Comparison of ENCODE assay signal across 19 mouse cellular contexts in genomic region chr4:141461088-141461487, GRCm38 (mm10). TPM values are rescaled to one million over a fixed set of nuclear protein-coding genes. Genes with fewer than 3 reads are reported as not detected.
DNase-seq lines count a peak whose midpoint lies in the region; ATAC-seq and TF ChIP-seq lines count a peak whose summit lies in the region.
"Had no signal": no experiment of that assay in that cellular context is flagged by ENCODE, and none has a peak within 500 bp of the region (broad histone marks: within the 10 kb centered on the region; RNA-seq: fewer than 3 reads in every experiment).

No protein-coding gene starts in this region.

- H3K27me3 ChIP-seq in stomach, postnatal 0 days (ENCODE audit: control insufficient read depth, insufficient read depth, low read length): no peaks in the 10 kb centered on the region
- H3K27me3 ChIP-seq: hindbrain, embryonic 15.5 days; kidney, embryonic 15.5 days; liver, embryonic 12.5 days had no signal

- no peak overlapping the region for H3K4me2 ChIP-seq in stomach, postnatal 0 days (replicated peaks; ENCODE audit: low read depth)
- H3K4me2 ChIP-seq: hindbrain, embryonic 15.5 days; kidney, embryonic 15.5 days; liver, embryonic 12.5 days had no signal

- peaks cover 2% of the 10 kb centered on the region; the same call in 1 of the 2 replicates for H3K4me1 ChIP-seq in stomach, postnatal 0 days (replicated peaks; ENCODE audit: control insufficient read depth, insufficient read depth)

- TF ChIP-seq CTCF in stomach, postnatal 0 days (IDR thresholded peaks at IDR 0.05; ENCODE audit: low read depth): no peak

- 0 out of 2 replicates have a peak, but pooled peaks have one; percentile 8 for ATAC-seq in granulocyte monocyte progenitor cell, adult 5-6 weeks (replicated peaks; ENCODE audit: poor library complexity, severe bottlenecking)
- peak; percentile 53; the same call in 1 of the 2 replicates for ATAC-seq in stomach, postnatal 0 days (ENCODE audit: low FRiP score, low TSS enrichment)
- ATAC-seq: liver, embryonic 12.5 days had no signal

- DNase-seq in heart, adult 11 months: peak; percentile 92
- DNase-seq in heart, postnatal 36 days: no peak
- DNase-seq in retina, postnatal 1 day: peak; percentile 56
- no peak for DNase-seq in retina, embryonic 14.5 days (ENCODE audit: low spot score)
- peak; percentile 72 for DNase-seq in stomach, postnatal 0 days (ENCODE audit: low spot score)
- no peak for DNase-seq in adrenal gland, postnatal 4 days (ENCODE audit: low spot score in 2 of 2)
- no peak for DNase-seq in kidney, postnatal 36 days
- DNase-seq: cerebellum, adult 9-11 months; heart, adult 2 months; layer of hippocampus, adult 9-11 months; lung, postnatal 10 days; thymus, postnatal 25 days had no signal

- H3K36me3 ChIP-seq in stomach, postnatal 0 days (ENCODE audit: control insufficient read depth, insufficient read depth, low read length): peaks cover 21% of the 10 kb centered on the region

- no peak overlapping the region for H3K4me3 ChIP-seq in stomach, postnatal 0 days (ENCODE audit: low read depth, low read length)
- H3K4me3 ChIP-seq: heart, adult 2 months; hindbrain, embryonic 15.5 days; kidney, embryonic 15.5 days; liver, embryonic 12.5 days had no signal

- WGBS in stomach, postnatal 0 days: 53% methylated on average over 12 of the region's 12 CpGs

- 0 out of 2 replicates have a peak overlapping the region, but pooled peaks have one; percentile 18 for H3K27ac ChIP-seq in stomach, postnatal 0 days (replicated peaks)
- H3K27ac ChIP-seq: heart, adult 2 months; hindbrain, embryonic 15.5 days; kidney, embryonic 15.5 days; liver, embryonic 12.5 days had no signal

- intact Hi-C loops in heart, postnatal 36 days (cut with DNase I): no loop called here

- no peaks in the 10 kb centered on the region for H3K9me3 ChIP-seq in stomach, postnatal 0 days (ENCODE audit: control insufficient read depth, low read length)
- H3K9me3 ChIP-seq: hindbrain, embryonic 15.5 days; kidney, embryonic 15.5 days; liver, embryonic 12.5 days had no signal

- H3K9ac ChIP-seq in stomach, postnatal 0 days (ENCODE audit: low read length): no peak overlapping the region
- H3K9ac ChIP-seq: hindbrain, embryonic 15.5 days; kidney, embryonic 15.5 days; liver, embryonic 12.5 days had no signal

- no peak for TF ChIP-seq EP300 in stomach, postnatal 0 days (optimal IDR thresholded peaks at IDR 0.05)

RNA-seq across cellular contexts. Expression of gene Zbtb17, which starts 16.6 kb away (rescaled TPM):
- 10 to 100 TPM; 21.3 to 24.7 TPM for total RNA-seq in heart, postnatal 36 days (2021)
- 10.0 and 18.4 TPM in 2 replicates for total RNA-seq in granulocyte monocyte progenitor cell, adult 5-6 weeks (2014; fragmentation: Nextera tagmentation)
- total RNA-seq in granulocyte monocyte progenitor cell, adult 5-6 weeks (2017): 19.9 and 28.9 TPM in 2 replicates
- polyA plus RNA-seq in stomach, postnatal 0 days (2015; fragmentation: Nextera tagmentation; extraction: Ambion mirVana): 13.3 and 16.8 TPM in 2 replicates
- total RNA-seq in adrenal gland, postnatal 4 days (2021): 10 to 100 TPM; 21.6 to 24.9 TPM

RNA-seq across cellular contexts. Expression of gene Srarp, which starts 25.2 kb away (rescaled TPM):
- total RNA-seq in heart, postnatal 36 days (2021): 1 to 10 TPM in 1 of 2 experiments, under 1 TPM in 1; 0.67 to 1.6 TPM
- not detected in 2 replicates for total RNA-seq in granulocyte monocyte progenitor cell, adult 5-6 weeks (2014; fragmentation: Nextera tagmentation)
- not detected in 2 replicates for total RNA-seq in granulocyte monocyte progenitor cell, adult 5-6 weeks (2017)
- not detected in 2 replicates for polyA plus RNA-seq in stomach, postnatal 0 days (2015; fragmentation: Nextera tagmentation; extraction: Ambion mirVana)
- total RNA-seq in adrenal gland, postnatal 4 days (2021): not detected
- polyA plus RNA-seq: heart, postnatal 0 days; kidney, embryonic 15.5 days; liver, embryonic 12.5 days had no signal

RNA-seq across cellular contexts. Expression of gene Hspb7, which starts 40.5 kb away (rescaled TPM):
- 1,000 to 10,000 TPM; 1,173 to 1,191 TPM for total RNA-seq in heart, postnatal 36 days (2021)
- total RNA-seq in granulocyte monocyte progenitor cell, adult 5-6 weeks (2014; fragmentation: Nextera tagmentation): not detected in 2 replicates
- total RNA-seq in granulocyte monocyte progenitor cell, adult 5-6 weeks (2017): not detected in 2 replicates
- 2.3 and 3.5 TPM in 2 replicates for polyA plus RNA-seq in stomach, postnatal 0 days (2015; fragmentation: Nextera tagmentation; extraction: Ambion mirVana)
- 1 to 10 TPM; 2.9 to 9.6 TPM for total RNA-seq in adrenal gland, postnatal 4 days (2021)
- polyA plus RNA-seq: hindbrain, embryonic 15.5 days had no signal

RNA-seq across cellular contexts. Expression of gene Clcnkb, which starts 45.3 kb away (rescaled TPM):
- 1 to 10 TPM in 1 of 2 experiments, under 1 TPM in 1; 0.38 to 1.0 TPM for total RNA-seq in heart, postnatal 36 days (2021)
- not detected in 2 replicates for total RNA-seq in granulocyte monocyte progenitor cell, adult 5-6 weeks (2014; fragmentation: Nextera tagmentation)
- total RNA-seq in granulocyte monocyte progenitor cell, adult 5-6 weeks (2017): not detected in 2 replicates
- not detected in 2 replicates for polyA plus RNA-seq in stomach, postnatal 0 days (2015; fragmentation: Nextera tagmentation; extraction: Ambion mirVana)
- 10 to 100 TPM in 1 of 2 experiments, 1 to 10 TPM in 1; 1.0 to 24.8 TPM for total RNA-seq in adrenal gland, postnatal 4 days (2021)
- total RNA-seq: adrenal gland, adult 18-20 months; left cerebral cortex, postnatal 14 days had no signal
- polyA plus RNA-seq: hindbrain, embryonic 15.5 days; liver, embryonic 12.5 days had no signal

Comparison
In these comparisons a context has a peak if more than half of its experiments do, and no peak if none do; other contexts are left out.
1. DNase-seq: peak in heart, adult 11 months (single experiment), retina, postnatal 1 day (single experiment) and stomach, postnatal 0 days (single experiment); none in heart, postnatal 36 days (0 of 2), retina, embryonic 14.5 days (single experiment), adrenal gland, postnatal 4 days (0 of 2) and kidney, postnatal 36 days (0 of 2).
2. RNA of gene Hspb7, which starts 40.5 kb away (total RNA-seq): 1,173 to 1,191 TPM in heart, postnatal 36 days; 2.9 to 9.6 TPM in adrenal gland, postnatal 4 days and not detected in granulocyte monocyte progenitor cell, adult 5-6 weeks; every median in the first group is over 100 times any median in the second.